Mouse (Mus musculus): Measurements from ENCODE around the gene Tnip2. TPM values are rescaled to one million over a fixed set of nuclear protein-coding genes. Genes with fewer than 3 reads are reported as not detected.
A peak's percentile ranks its signal among the peaks of the same experiment; 100 is the strongest.

Tnip2 gene
- polyA plus RNA-seq, 1 experiment from 2014 or later: 7.1 TPM

DNA sequence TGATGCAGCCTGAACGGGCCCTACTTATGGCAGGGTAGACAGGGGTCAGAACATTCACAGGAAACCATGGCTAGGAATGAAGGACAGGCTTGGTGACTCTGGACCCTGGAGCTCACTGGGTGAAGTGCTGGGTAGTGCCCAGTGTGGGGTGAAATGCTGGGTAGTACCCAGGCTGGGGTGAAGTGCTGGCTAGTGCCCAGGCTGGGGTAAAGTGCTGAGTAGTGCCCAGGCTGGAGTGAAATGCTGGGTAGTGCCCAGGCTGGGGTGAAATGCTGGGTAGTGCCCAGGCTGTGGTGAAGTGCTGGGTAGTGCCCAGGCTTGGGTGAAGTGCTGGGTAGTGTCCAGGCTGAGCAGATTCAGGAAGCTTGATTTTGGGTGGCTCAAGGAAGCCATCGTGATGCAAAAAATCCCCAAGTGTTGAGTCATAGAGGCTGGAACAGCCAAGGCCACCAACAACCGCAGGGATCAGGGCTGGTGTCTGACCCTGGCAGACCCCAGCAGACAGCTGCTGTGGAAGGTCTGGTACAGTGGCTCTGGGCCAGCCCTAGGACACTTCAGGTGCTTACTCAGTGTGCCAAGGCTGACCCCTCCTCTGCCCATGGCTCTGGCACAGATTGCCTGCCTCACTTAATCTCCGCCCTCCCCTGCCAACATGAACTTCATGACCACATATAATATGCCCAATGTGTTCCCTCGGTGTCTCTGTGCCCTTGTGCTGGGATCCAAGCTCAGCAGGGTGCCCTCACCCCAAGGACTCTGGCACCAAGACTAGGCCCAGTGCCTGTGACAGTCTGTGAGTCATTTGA, 21.2 kb upstream of the Tnip2 start:
- Histone ChIP-seq H3K4me3 (no peak overlapping the region), H3K36me3 (no peaks in the 10 kb centered on the region), H3K4me2 (replicated peaks) (no peak overlapping the region), H3K27me3 (no peaks in the 10 kb centered on the region), H3K27ac (no peak overlapping the region), H3K4me1 (no peaks in the 10 kb centered on the region), H3K9me3 (replicated peaks) (no peaks in the 10 kb centered on the region), H3K9ac (no peak overlapping the region)
- 83% methylated on average over 5 of the region's 5 CpGs for WGBS
- ATAC-seq (ENCODE audit: low FRiP score): no peak

DNA sequence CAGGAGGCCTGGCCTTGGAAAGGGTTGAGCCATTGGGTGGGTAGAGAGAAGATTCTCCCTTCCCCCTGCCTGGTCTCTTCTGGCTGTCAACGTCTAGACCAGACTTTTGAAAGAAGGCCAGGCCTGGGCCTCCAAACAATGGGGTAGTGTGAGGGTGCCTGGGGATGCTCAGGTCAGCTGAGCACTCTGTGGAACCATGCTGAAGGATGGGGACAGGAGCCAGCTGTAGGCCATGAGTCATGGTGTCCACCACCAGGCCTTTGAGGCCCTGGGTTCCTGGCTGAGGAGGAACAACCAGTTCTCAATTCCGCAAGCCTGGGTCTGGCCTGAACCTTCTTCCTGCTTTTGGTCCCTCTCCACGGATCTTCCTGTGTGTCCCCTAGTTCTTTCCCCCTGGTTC, 20.0 kb upstream of the Tnip2 start:
- H3K4me3 ChIP-seq: no peak overlapping the region
- no peaks in the 10 kb centered on the region for H3K27me3 ChIP-seq
- H3K4me2 ChIP-seq (replicated peaks): no peak overlapping the region
- H3K4me1 ChIP-seq: no peaks in the 10 kb centered on the region
- H3K36me3 ChIP-seq: no peaks in the 10 kb centered on the region
- H3K9me3 ChIP-seq (replicated peaks): no peaks in the 10 kb centered on the region
- 69% methylated on average over 3 of the region's 3 CpGs for WGBS
- ATAC-seq (ENCODE audit: low FRiP score): no peak
- H3K9ac ChIP-seq: no peak overlapping the region
- H3K27ac ChIP-seq: no peak overlapping the region

DNA sequence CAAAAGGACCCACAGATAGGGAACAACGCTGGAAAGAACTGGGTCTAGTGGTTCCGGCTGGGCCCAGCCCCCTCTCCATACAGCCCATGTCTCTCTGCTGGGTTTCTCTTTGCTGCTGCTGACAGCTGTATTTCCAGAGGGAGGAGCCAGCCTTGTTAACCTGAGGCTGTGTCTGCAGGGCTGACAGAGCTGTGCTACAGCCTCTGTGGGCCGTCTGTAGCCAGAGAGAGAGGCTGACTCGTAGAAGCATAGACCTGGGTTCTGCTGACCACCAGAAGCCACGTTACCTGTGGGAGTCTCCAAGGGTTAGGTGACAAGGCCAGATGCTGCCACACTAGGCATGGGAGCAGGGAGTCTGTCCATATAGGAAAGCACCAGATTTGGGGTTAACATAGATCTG, 19.3 kb upstream of the Tnip2 start:
- H3K4me3 ChIP-seq: no peak overlapping the region
- H3K9ac ChIP-seq: no peak overlapping the region
- no peaks in the 10 kb centered on the region for H3K9me3 ChIP-seq (replicated peaks)
- H3K4me2 ChIP-seq (replicated peaks): no peak overlapping the region
- H3K4me1 ChIP-seq: no peaks in the 10 kb centered on the region
- ATAC-seq (ENCODE audit: low FRiP score): no peak
- WGBS: 71% methylated on average over 5 of the region's 5 CpGs
- H3K36me3 ChIP-seq: no peaks in the 10 kb centered on the region
- H3K27me3 ChIP-seq: no peaks in the 10 kb centered on the region
- no peak overlapping the region for H3K27ac ChIP-seq

DNA sequence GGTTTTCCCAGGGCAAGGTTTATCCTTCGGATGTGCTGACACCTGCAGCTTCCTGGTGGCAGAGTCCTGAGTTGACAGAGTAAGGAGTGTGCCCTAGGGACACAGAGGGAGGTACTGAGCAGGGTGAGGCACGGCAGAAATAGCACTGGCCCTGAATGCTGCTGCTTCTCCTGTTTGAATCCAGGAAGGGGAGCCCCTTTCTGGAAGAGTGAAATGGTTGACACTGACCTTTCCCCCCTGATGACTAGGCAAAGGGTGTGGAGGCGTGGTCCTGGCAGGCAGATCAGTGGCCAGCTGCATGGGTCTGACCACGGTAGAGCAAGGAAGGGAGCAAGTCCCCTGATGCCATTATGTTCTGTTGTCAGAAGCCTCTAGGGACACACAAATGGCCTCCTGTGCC, 16.9 kb upstream of the Tnip2 start:
- Histone ChIP-seq H3K36me3 (no peaks in the 10 kb centered on the region), H3K4me1 (no peaks in the 10 kb centered on the region), H3K27me3 (peaks cover 12% of the 10 kb centered on the region), H3K9me3 (replicated peaks) (no peaks in the 10 kb centered on the region), H3K27ac (no peak overlapping the region), H3K9ac (no peak overlapping the region), H3K4me3 (no peak overlapping the region), H3K4me2 (replicated peaks) (no peak overlapping the region)
- WGBS: 46% methylated on average over 4 of the region's 4 CpGs
- no peak for ATAC-seq (ENCODE audit: low FRiP score)

DNA sequence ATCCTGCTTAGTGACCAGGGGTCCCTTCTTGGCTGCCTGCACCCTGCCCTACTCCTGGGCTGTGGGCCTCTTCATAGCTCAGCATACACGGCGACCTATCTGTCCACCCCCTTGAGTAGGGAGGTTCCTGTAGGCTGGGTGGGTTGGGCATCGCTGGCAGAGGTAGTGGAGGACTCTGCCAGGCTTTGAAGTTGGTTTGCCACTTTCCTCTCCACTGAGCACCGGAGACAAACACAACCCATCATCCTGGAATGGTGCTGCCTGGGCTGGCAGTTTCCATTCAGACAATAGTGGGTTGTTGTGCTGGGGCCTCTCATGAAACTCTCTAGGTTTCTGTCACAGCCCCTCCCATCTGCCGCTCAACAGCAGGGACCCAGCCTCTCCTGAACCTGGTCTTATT, 16.3 kb upstream of the Tnip2 start:
- H3K9me3 ChIP-seq (replicated peaks): no peaks in the 10 kb centered on the region
- no peak overlapping the region for H3K4me3 ChIP-seq
- no peaks in the 10 kb centered on the region for H3K4me1 ChIP-seq
- H3K4me2 ChIP-seq (replicated peaks): no peak overlapping the region
- H3K27me3 ChIP-seq: peaks cover 12% of the 10 kb centered on the region
- 76% methylated on average over 5 of the region's 5 CpGs for WGBS
- ATAC-seq (ENCODE audit: low FRiP score): no peak
- no peak overlapping the region for H3K27ac ChIP-seq
- H3K9ac ChIP-seq: no peak overlapping the region
- no peaks in the 10 kb centered on the region for H3K36me3 ChIP-seq

DNA sequence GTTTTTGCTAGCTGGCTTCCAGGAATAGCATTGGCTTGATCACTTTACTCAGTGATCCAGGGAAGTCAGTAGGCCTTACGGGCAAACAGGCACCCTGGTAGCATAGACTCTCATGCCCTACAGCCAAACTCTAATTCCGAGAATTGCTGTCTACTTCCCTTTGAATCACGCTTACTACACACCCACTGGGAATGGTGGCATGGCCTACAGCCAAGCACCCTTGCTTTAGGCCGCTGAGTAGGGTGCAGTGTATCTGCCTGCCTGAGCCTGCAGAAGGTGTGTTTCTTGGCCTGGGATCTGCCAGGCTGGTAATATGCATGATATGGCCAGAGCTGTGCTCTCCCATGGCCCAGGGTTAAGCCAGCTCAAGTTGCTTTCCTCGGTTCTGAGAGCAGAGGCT, 14.9 kb upstream of the Tnip2 start:
- H3K4me3 ChIP-seq: no peak overlapping the region
- H3K9ac ChIP-seq: no peak overlapping the region
- H3K4me2 ChIP-seq (replicated peaks): no peak overlapping the region
- peaks cover 12% of the 10 kb centered on the region for H3K27me3 ChIP-seq
- no peaks in the 10 kb centered on the region for H3K4me1 ChIP-seq
- H3K9me3 ChIP-seq (replicated peaks): no peaks in the 10 kb centered on the region
- H3K36me3 ChIP-seq: no peaks in the 10 kb centered on the region
- H3K27ac ChIP-seq: no peak overlapping the region
- 84% methylated on average over 5 of the region's 5 CpGs for WGBS
- ATAC-seq (ENCODE audit: low FRiP score): no peak

DNA sequence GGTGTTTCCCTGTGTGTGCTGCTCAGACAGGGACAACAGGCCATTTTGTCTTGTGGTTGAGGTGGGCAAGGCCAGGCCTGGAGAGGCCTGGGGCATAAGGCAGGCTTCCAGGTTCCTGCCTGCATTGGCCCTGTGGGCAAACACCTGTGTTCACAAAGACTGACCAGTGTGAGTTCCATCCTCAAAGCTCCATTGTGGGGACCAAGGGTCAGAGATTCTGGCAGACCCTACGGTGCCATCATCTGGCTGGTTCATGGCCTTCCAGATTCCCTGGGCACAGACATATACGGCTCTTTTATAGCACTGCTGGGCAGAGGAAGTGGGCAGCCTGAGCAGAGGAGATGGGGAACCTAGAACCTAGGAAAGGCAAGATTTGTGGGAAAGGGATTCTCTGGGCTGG, 13.6 kb upstream of the Tnip2 start:
- no peak for ATAC-seq (ENCODE audit: low FRiP score)
- no peak overlapping the region for H3K4me2 ChIP-seq (replicated peaks)

DNA sequence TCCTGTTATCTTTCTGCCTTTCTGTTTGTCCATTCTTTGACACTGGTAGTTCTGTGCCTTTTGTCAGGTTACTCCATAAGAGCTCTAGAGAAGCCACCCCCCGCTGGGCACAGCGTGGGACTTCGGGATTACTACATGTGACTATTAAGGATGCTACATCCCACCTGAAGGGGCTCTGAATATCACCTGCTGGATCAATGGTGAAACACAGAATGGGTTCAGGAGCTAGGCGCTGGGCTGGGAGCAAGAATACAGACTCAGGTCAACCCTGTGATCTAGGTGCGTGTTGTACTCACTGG, 12.6 kb upstream of the Tnip2 start:
- Histone ChIP-seq H3K9ac (no peak overlapping the region; the same call in 1 of the 2 replicates), H3K9me3 (replicated peaks) (no peaks in the 10 kb centered on the region), H3K4me2 (replicated peaks) (peak overlapping the region; percentile 59; the same call in 1 of the 2 replicates), H3K27me3 (peaks cover 12% of the 10 kb centered on the region), H3K27ac (no peak overlapping the region), H3K4me1 (no peaks in the 10 kb centered on the region), H3K36me3 (no peaks in the 10 kb centered on the region), H3K4me3 (no peak overlapping the region)
- ATAC-seq (ENCODE audit: low FRiP score): no peak
- 36% methylated on average over 5 of the region's 5 CpGs for WGBS

More for the DNA sequence above, 13.6 kb upstream of the Tnip2 start:
- Histone ChIP-seq H3K4me3 (no peak overlapping the region), H3K27me3 (peaks cover 12% of the 10 kb centered on the region), H3K9me3 (replicated peaks) (no peaks in the 10 kb centered on the region), H3K36me3 (no peaks in the 10 kb centered on the region), H3K9ac (no peak overlapping the region), H3K27ac (no peak overlapping the region), H3K4me1 (no peaks in the 10 kb centered on the region)
- WGBS: 85% methylated on average over 2 of the region's 2 CpGs

DNA sequence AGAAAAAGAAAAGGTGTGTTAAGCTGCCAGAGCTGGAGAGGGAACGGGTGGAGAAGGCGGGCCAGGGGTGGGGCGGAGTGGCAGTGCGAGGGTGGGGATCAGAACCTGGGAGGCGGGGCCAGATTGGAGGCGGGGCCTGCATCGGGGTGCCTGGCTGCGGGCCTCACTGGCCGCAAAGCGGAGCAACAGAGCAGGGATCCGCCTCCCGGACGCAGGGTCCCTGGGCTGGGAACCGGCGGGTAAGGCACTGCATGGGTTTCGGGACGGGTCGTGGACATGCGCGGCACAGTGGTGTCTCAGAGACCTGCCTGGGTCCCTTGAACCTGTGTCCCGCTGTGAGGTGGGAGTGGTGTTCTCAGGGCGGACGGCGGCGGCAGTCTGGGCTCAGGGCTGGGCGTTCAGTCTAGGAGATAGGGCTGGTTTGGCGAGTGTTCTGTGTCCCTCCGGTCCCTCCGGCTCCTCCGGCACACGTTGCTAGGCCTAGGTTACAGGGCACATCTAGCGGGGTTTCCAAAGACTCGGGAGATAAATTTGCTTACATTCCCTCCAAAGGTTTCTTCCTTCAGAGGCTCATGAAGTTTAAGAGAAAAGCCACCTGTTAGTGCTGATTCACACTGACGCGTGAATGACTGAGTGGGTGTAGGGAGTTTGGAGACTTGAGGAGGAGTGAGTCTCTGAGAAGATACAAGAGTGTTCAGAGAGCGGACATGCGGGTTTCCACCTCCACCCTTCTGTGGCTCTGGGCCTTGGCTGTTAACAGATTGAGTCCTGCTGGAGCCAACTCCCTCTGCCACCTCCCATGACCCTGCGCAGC, 12.1 kb upstream of the Tnip2 start, which contains the start of gene Sh3bp2:
Gene Sh3bp2, plus strand, starts transcription at position 176 of the 814 bp plus-strand sequence.
- 3% methylated on average over 38 of the region's 38 CpGs for WGBS

DNA sequence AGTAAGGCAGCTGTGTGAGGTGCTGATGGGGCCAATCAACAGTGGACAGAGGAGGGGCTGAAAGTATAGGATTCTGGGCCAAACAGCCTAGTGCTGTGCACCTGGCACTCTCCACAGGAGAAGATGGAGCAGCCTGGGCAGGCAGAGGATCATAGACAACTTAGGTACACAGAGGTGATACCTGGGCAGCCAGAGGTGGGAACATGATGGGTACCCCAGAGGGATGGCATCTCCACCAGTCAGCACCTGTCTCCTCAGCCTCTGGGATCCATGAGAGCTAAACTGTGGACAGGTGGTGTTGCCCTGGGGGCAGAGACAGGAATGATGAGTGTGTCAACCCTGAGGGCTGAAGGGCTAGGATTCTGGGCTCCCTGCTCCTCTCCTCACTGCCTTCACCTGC, 10.7 kb upstream of the Tnip2 start:
- H3K4me3 ChIP-seq: no peak overlapping the region
- H3K27me3 ChIP-seq: peaks cover 12% of the 10 kb centered on the region
- no peak overlapping the region for H3K27ac ChIP-seq
- H3K36me3 ChIP-seq: no peaks in the 10 kb centered on the region
- H3K9ac ChIP-seq: no peak overlapping the region
- no peak for ATAC-seq (ENCODE audit: low FRiP score)
- H3K4me1 ChIP-seq: no peaks in the 10 kb centered on the region
- H3K4me2 ChIP-seq (replicated peaks): no peak overlapping the region
- H3K9me3 ChIP-seq (replicated peaks): no peaks in the 10 kb centered on the region

More for the DNA sequence above, 12.1 kb upstream of the Tnip2 start, which contains the start of gene Sh3bp2:
- H3K9ac ChIP-seq: peak within 1 kb of the TSS; percentile 20; the same call in 1 of the 2 replicates
- H3K4me3 ChIP-seq: peak within 1 kb of the TSS; percentile 38
- H3K4me1 ChIP-seq: no peaks in the 10 kb centered on the region
- H3K36me3 ChIP-seq: no peaks in the 10 kb centered on the region
- peak within 1 kb of the TSS; percentile 59 for H3K4me2 ChIP-seq (replicated peaks)
- no peaks in the 10 kb centered on the region for H3K9me3 ChIP-seq (replicated peaks)
- ATAC-seq (ENCODE audit: low FRiP score): peak; percentile 87
- H3K27ac ChIP-seq: no peak within 1 kb of the TSS
- peaks cover 12% of the 10 kb centered on the region for H3K27me3 ChIP-seq

DNA sequence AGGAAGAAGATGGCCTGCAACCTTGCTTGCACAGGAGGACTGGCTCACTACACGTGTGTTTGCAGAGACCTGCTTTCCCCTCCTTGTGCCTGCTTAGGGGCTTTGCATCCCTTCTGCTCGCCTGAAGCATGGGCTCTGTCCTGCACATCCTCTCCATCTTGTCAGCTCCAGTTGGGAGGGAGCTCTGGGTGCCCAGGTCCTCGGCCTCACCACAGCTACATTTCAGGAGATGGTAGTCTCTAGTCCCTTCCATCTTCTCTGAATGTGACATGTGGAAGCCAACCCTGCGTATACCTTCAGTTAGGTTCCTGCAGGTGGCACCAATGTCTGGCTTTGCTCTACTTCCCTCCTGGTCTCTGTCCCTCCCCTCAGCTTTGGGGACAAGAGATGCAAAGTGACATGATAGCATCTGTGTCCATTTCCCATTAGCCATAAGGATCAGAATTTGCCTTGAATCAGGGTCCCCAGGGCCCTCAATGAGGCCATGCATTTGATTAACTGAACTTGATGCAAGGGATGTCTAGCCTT, 10.2 kb upstream of the Tnip2 start:
- Histone ChIP-seq H3K9ac (no peak overlapping the region), H3K4me2 (replicated peaks) (no peak overlapping the region), H3K4me3 (no peak overlapping the region), H3K27me3 (peaks cover 12% of the 10 kb centered on the region), H3K36me3 (no peaks in the 10 kb centered on the region), H3K27ac (no peak overlapping the region), H3K9me3 (replicated peaks) (no peaks in the 10 kb centered on the region), H3K4me1 (no peaks in the 10 kb centered on the region)
- WGBS: 60% methylated on average over 4 of the region's 4 CpGs
- ATAC-seq (ENCODE audit: low FRiP score): no peak

DNA sequence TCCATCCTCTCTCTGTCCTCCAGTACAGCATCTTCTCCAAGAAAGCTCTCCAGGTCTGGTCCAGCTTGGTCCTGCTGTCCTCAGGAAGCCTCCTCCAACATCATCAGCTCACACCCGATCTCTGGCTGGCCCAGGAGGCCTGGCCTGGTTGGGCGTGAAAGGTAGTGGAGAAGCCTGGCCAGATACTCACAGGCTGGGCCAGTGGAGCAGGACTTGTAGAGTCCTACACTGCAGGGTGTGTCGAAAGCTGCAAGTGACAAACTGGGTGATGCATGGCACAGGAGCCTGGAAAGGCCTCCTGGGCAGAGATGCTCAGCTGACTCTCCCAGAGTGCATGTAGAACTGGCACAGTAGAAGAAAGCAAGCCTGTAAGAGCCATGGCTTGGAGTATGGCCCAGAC, 7.5 kb upstream of the Tnip2 start:
- WGBS: 85% methylated on average over 3 of the region's 3 CpGs
- peaks cover 1% of the 10 kb centered on the region; the same call in 1 of the 2 replicates for H3K27me3 ChIP-seq
- H3K4me1 ChIP-seq: no peaks in the 10 kb centered on the region
- no peak overlapping the region for H3K4me3 ChIP-seq
- no peak for ATAC-seq (ENCODE audit: low FRiP score)
- no peaks in the 10 kb centered on the region for H3K9me3 ChIP-seq (replicated peaks)
- H3K27ac ChIP-seq: no peak overlapping the region
- H3K9ac ChIP-seq: no peak overlapping the region
- no peaks in the 10 kb centered on the region for H3K36me3 ChIP-seq
- H3K4me2 ChIP-seq (replicated peaks): no peak overlapping the region

All from hindbrain, embryonic 12.5 days (tissue).